Mouse (Mus musculus) lung, postnatal 0 days (tissue): Measurements from ENCODE around the gene Cmtm3. TPM values are rescaled to one million over a fixed set of nuclear protein-coding genes. Genes with fewer than 3 reads are reported as not detected.

ENCODE experiments used
- ATAC-seq: fragments of 200-750 bp; cut with Nextera tagmentation; 2 replicates; pipeline ENCODE4 v1.8.0; 2017; ENCODE audit warnings: moderate library complexity
- DNase-seq: peaks from one replicate; pipeline ENCODE4 v3.0.0-alpha.2; 2016; ENCODE audit warnings: low spot score
- H3K27ac ChIP-seq: fragments of 300-500 bp; sonication (generic); 2 replicates; pipeline ENCODE4 v1.5.1; 2014; ENCODE audit warnings: antibody characterized with exemption, mild to moderate bottlenecking, low read length, mixed read lengths
- H3K27me3 ChIP-seq: fragments of 300-500 bp; sonication (generic); replicated peaks from 2 replicates; pipeline ENCODE4 v1.6.1; 2014; ENCODE audit warnings: low read length, mixed read lengths; ENCODE audit not compliant: insufficient read depth
- H3K36me3 ChIP-seq: fragments of 300-500 bp; sonication (generic); 2 replicates; pipeline ENCODE4 v1.6.1; 2014; ENCODE audit warnings: low read length, mixed read lengths; ENCODE audit not compliant: insufficient read depth
- H3K4me1 ChIP-seq: fragments of 300-500 bp; sonication (generic); 2 replicates; pipeline ENCODE4 v1.6.1; 2014; ENCODE audit warnings: antibody characterized with exemption, low read depth, low read length, mixed read lengths; ENCODE audit not compliant: insufficient read depth
- H3K4me2 ChIP-seq: fragments of 300-500 bp; sonication (generic); replicated peaks from 2 replicates; pipeline ENCODE4 v1.6.1; 2014; ENCODE audit warnings: low read depth, mild to moderate bottlenecking, low read length, moderate library complexity, mixed read lengths
- H3K4me3 ChIP-seq: fragments of 300-500 bp; sonication (generic); 2 replicates; pipeline ENCODE4 v1.5.1; 2014; ENCODE audit warnings: low read depth, low read length
- H3K9ac ChIP-seq: fragments of 300-500 bp; sonication (generic); replicated peaks from 2 replicates; pipeline ENCODE4 v1.6.1; 2014; ENCODE audit warnings: low read depth, mild to moderate bottlenecking
- H3K9me3 ChIP-seq: fragments of 300-500 bp; sonication (generic); 2 replicates; pipeline ENCODE4 v1.6.1; 2016; ENCODE audit warnings: low read length, mixed read lengths
- CTCF ChIP-seq: IDR thresholded peaks from 2 replicates; pipeline ENCODE4 v1.5.1; 2016; ENCODE audit warnings: antibody characterized with exemption, mild to moderate bottlenecking
- EP300 ChIP-seq: IDR thresholded peaks from 2 replicates; pipeline ENCODE4 v1.6.1; 2016; ENCODE audit warnings: antibody characterized with exemption, mild to moderate bottlenecking, control low read depth
- WGBS: fragments of 180-500 bp; shearing (Covaris S2); extraction: QIAGEN DNeasy Blood & Tissue Kit; methylation state at CpG from one replicate; pipeline ENCODE4 v1.1.7; 2014; 5-methylcytosine and 5-hydroxymethylcytosine counted together
- polyA plus RNA-seq: library from polyadenylated mRNA; unstranded; fragments of >200 nt; fragmentation: Nextera tagmentation; extraction: Ambion mirVana; gene quantifications from 2 replicates; pipeline ENCODE4 v1.2.1, GENCODE M21; 2015

Gene Cmtm3
- polyA plus RNA-seq, 1 experiment from 2014 or later: 98.3 TPM

DNA sequence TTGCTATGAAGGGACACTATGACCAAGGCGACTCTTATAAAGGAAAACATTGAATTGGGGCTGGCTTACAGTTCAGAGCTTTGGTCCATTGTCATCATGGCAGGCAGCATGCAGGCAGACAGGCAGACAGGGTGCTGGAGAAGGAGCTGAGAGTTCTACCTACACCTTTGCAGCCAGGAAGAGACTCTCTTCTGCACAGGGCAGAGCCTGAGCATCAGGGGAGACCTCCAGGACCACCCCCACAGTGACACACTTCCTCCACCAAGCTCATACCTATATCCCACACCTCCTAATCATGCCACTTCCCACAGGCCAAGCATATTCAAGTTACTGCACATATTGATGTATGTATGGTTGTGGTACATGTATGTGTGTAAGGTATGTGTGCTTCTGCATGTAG, 2.4 kb upstream of the Cmtm3 start:
- H3K9ac ChIP-seq: no peak overlapping the region
- 84% methylated on average over 1 of the region's 1 CpGs for WGBS

DNA sequence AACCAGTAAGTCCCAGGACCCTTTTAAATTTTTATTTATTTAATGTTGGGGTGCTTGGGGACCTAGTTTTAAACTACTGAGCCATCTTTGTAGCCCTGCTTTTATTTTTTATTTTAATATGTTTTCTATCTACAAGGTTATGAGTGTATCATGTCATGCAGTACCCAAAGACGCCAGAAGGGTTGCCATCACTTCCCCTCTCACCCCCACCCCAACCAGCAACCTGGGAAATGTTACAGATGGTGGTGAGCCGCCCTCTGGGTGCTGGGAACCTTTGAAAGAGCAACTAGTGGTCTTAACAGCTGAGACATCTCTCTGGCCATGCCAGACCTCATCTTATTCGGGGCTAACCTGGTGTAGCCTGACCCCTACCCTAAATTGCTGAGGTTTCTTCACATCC, 1.3 kb upstream of the Cmtm3 start:
- no peak overlapping the region for H3K27ac ChIP-seq
- no peaks in the 10 kb centered on the region for H3K9me3 ChIP-seq
- 43% methylated on average over 3 of the region's 3 CpGs for WGBS
- 0 out of 2 replicates have a peak, but pooled peaks cover 2% of the 10 kb centered on the region for H3K4me1 ChIP-seq
- H3K27me3 ChIP-seq: no peaks in the 10 kb centered on the region
- H3K36me3 ChIP-seq: no peaks in the 10 kb centered on the region
- ATAC-seq (no peak), DNase-seq (no peak)
- H3K9ac ChIP-seq: no peak overlapping the region
- no peak; the same call in 1 of the 2 replicates for TF ChIP-seq CTCF
- no peak for TF ChIP-seq EP300
- no peak overlapping the region for H3K4me3 ChIP-seq
- no peak overlapping the region for H3K4me2 ChIP-seq

More for the DNA sequence above, 2.4 kb upstream of the Cmtm3 start:
- ATAC-seq (no peak), DNase-seq (no peak)
- Histone ChIP-seq H3K4me1 (0 out of 2 replicates have a peak, but pooled peaks cover 2% of the 10 kb centered on the region), H3K4me3 (no peak overlapping the region), H3K27me3 (no peaks in the 10 kb centered on the region), H3K27ac (no peak overlapping the region), H3K36me3 (no peaks in the 10 kb centered on the region), H3K9me3 (no peaks in the 10 kb centered on the region), H3K4me2 (no peak overlapping the region)
- TF ChIP-seq CTCF (no peak), EP300 (no peak)

DNA sequence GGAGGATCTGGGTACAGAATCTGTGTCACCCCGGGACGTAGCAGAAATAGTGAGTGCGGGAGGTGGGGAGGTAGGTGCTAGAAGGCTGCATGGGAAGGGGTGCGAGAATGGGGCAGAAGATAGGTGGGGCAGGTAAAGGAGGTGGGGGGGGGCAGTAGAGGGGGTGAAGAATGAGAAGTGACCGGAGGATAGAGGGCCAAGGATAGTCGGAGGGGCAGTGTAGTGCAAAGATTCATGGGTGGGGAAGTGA, 698 bp downstream of the Cmtm3 start:
- Histone ChIP-seq H3K4me1 (0 out of 2 replicates have a peak, but pooled peaks cover 2% of the 10 kb centered on the region), H3K9ac (no peak overlapping the region), H3K27me3 (no peaks in the 10 kb centered on the region), H3K4me3 (peak overlapping the region; percentile 55), H3K27ac (peak overlapping the region; percentile 90), H3K36me3 (no peaks in the 10 kb centered on the region), H3K9me3 (no peaks in the 10 kb centered on the region), H3K4me2 (peak overlapping the region; percentile 70)
- TF ChIP-seq EP300: no peak
- TF ChIP-seq CTCF: no peak
- WGBS: 2% methylated on average over 6 of the region's 6 CpGs
- DNase-seq (no peak), ATAC-seq (no peak)

DNA sequence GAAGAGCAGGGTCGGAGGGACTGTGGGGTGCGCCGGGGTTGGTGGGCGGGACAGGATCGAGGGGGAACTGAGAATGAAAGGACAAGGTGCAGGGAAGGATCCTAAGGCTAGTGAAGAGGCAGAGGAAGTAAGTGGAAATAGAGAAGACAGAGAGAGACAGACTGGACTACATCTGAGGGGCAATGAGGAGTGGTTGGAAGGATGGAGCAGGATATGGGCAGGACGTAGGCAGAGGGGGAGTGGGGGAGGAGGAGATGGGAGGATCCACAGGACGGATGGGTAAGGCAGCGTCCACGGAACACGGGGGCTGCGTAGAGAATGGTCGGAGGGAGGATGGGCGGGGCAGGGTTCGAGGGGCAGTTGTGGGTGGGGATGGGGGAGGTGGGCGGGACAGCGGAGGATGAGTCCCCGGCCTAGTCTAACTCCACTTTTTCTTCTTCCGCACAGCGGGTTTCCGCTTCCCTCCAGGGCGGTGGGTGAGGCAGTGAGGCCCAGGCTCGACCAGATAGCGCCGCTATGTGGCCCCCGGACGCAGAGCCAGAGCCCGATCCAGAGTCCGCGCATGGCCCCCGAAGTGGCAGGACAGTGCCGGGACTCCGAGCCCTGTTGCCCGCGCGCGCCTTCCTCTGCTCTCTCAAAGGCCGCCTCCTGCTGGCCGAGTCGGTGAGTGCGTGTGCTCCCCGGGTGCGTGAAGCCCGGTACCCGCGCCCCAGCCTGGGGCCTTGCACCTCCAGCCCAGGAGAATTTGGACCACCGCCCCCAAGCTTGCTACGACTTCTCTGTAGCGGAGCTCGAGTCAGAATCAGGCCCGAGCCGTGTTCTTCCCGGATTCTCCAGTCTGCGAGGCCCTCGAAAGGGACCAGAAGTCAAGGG, 1.3 kb downstream of the Cmtm3 start:
- peak overlapping the region; percentile 68 for H3K9ac ChIP-seq
- peak; percentile 75 for TF ChIP-seq CTCF
- no peak for TF ChIP-seq EP300
- no peaks in the 10 kb centered on the region for H3K27me3 ChIP-seq
- H3K4me2 ChIP-seq: peak overlapping the region; percentile 70
- 2% methylated on average over 47 of the region's 54 CpGs for WGBS
- 0 out of 2 replicates have a peak, but pooled peaks cover 2% of the 10 kb centered on the region for H3K4me1 ChIP-seq
- H3K27ac ChIP-seq: peak overlapping the region; percentile 90
- ATAC-seq (peak; percentile 82), DNase-seq (peak; percentile 86)
- no peaks in the 10 kb centered on the region for H3K36me3 ChIP-seq
- H3K9me3 ChIP-seq: no peaks in the 10 kb centered on the region
- H3K4me3 ChIP-seq: peak overlapping the region; percentile 55

DNA sequence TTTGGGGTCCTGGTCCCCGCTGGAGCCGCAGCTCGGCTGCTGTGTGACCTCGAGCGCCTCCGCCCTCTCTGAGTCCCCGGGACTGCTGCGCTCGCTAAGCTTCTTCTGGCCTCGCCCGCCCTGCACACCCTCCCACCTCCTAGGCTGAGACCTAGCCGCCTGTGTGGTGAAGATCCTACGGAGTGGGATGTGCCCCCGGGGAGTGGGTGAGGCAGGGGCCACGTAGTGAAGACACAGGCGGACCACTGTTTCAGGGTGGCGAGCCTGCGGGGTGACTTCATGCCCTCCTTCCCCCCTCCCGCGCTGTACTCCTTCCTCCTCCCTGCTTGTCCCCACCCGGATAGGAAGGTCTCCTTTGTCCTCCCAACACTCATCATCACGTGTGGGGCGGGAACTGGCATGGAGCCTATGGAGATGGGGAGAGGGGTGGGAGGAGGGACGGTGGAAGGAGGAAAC, 1.9 kb downstream of the Cmtm3 start:
- Histone ChIP-seq H3K36me3 (no peaks in the 10 kb centered on the region), H3K4me3 (peak overlapping the region; percentile 55), H3K4me2 (peak overlapping the region; percentile 70), H3K9ac (peak overlapping the region; percentile 68), H3K27ac (peak overlapping the region; percentile 90), H3K9me3 (no peaks in the 10 kb centered on the region), H3K27me3 (no peaks in the 10 kb centered on the region), H3K4me1 (0 out of 2 replicates have a peak, but pooled peaks cover 2% of the 10 kb centered on the region)
- DNase-seq (peak; percentile 89), ATAC-seq (peak; percentile 78)
- WGBS: 0% methylated on average over 23 of the region's 24 CpGs
- TF ChIP-seq EP300 (no peak), CTCF (no peak)

DNA sequence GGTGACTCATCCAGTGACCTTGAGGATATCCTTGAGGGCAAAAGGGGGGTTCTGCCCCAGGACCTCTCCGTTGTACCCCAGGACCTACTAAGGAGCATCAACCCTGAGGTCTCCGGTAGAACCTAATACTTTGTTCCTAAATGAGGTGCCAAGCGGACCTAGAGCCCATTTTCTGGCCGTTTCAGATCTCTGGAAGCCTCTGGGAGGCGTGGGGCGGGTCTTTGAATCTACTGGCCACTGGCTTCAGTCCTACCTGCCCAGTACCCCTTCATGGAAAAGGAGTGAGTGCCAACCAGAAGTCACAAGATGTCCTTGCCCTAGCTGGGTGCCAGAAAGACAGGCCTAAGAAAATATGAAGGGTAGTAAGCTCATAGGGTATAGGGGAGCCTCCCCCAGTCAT, 2.5 kb downstream of the Cmtm3 start:
- ATAC-seq: no peak
- H3K4me2 ChIP-seq: peak overlapping the region; percentile 70
- 0 out of 2 replicates have a peak, but pooled peaks cover 2% of the 10 kb centered on the region for H3K4me1 ChIP-seq
- H3K27me3 ChIP-seq: no peaks in the 10 kb centered on the region
- H3K9ac ChIP-seq: no peak overlapping the region
- H3K36me3 ChIP-seq: no peaks in the 10 kb centered on the region
- no peaks in the 10 kb centered on the region for H3K9me3 ChIP-seq
- WGBS: 49% methylated on average over 6 of the region's 6 CpGs
- H3K27ac ChIP-seq: peak overlapping the region; percentile 4; the same call in 1 of the 2 replicates
- no peak for DNase-seq
- H3K4me3 ChIP-seq: 0 out of 2 replicates have a peak overlapping the region, but pooled peaks have one; percentile 55
- TF ChIP-seq EP300: no peak
- TF ChIP-seq CTCF: no peak
